Mouse (Mus musculus): Measurements from ENCODE around the gene Rpl3l.
"Not testable (repeated sequence)": the region's sequence is repeated elsewhere in the genome, so short reads cannot be mapped to it uniquely, and the experiment has no call there.

Rpl3l gene

DNA sequence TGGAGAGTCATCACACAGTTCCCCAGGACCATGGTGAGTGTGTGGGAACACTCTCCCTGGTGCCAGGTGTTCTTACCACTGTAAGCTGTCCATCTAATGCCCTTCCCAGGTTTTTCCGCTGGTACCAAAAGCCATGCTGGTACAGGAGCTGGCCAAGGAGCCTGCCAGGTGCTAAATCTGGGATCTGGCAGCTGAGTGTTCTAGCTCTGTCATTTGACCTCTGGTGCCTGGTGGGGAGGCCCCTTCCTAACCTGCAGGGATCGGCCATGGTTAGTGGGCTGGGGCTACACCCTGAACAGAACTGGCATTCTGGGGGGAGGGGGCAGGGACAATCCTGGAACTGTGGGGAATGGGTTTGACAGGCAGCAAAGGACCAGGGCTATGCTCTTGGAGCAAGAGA is at the start of gene Rpl3l:
TSS of gene Rpl3l (plus strand) at position 203 of the 400 bp plus-strand sequence.
- DNase-seq (ENCODE audit: low spot score in 2 of 2): no peak

DNA sequence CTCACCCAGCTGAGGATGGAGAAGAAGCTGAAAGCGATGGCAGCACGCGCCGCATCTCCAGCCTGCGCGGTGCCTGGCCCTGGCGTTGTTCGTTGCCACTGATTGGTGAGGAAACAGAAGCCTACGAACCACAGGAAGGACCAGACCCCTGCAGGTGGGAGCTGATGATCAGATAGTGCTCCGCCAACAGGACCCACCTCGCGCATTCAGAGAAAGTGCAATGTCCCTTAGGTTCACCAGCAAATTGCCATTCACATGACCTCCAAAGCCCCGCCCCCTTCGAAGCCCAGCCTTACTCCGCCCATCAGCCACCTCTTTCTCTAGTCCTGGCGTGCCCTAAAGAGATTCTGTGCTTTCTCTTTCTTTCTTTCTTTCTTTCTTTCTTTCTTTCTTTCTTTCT is 41.1 kb upstream of the Rpl3l start:
- no peak for DNase-seq (ENCODE audit: low spot score in 2 of 2)

DNA sequence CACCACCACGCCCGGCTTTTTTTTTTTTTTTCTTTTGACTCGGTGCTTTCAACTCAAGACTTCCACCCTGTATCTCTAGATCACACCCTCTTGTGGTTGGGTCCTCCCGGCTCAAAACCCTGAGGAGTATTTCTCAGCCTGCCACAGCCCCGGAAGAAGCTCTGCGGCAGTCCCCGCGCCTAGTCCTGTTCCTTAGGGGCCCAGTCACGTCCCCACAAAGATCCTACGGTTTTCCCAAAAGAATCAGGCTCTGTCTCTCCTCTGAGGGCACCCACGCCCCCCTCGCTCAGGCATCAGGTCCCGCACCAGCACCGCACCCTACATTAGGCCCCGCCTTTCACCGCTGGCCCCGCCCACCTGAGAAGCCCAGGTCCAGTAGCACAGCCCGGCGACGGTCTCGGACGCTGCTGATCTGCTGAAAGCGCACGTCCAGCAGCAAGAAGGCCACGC is 40.4 kb upstream of the Rpl3l start:
- DNase-seq (ENCODE audit: low spot score in 2 of 2): peak in 1 of 2 experiments; percentile 62

DNA sequence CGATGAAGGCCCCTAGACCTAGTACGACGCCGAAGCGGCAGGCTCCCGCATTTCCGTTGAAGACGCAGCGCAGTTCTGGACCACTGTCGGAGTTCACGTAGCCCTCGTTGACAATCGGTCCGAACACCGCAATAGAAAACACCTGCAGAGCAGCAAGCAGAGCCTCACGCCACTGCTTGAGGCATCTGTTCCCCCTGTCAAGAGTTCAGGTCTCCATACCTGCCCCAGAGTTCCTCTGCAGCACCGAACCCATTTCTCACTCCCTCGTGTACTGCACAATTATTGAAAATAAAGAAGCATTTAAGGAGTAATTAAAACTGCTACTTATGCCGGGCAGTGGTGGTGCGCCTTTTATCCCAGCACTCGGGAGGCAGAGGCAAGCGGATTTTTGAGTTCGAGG is 40.0 kb upstream of the Rpl3l start:
- DNase-seq (ENCODE audit: low spot score in 2 of 2): no peak

DNA sequence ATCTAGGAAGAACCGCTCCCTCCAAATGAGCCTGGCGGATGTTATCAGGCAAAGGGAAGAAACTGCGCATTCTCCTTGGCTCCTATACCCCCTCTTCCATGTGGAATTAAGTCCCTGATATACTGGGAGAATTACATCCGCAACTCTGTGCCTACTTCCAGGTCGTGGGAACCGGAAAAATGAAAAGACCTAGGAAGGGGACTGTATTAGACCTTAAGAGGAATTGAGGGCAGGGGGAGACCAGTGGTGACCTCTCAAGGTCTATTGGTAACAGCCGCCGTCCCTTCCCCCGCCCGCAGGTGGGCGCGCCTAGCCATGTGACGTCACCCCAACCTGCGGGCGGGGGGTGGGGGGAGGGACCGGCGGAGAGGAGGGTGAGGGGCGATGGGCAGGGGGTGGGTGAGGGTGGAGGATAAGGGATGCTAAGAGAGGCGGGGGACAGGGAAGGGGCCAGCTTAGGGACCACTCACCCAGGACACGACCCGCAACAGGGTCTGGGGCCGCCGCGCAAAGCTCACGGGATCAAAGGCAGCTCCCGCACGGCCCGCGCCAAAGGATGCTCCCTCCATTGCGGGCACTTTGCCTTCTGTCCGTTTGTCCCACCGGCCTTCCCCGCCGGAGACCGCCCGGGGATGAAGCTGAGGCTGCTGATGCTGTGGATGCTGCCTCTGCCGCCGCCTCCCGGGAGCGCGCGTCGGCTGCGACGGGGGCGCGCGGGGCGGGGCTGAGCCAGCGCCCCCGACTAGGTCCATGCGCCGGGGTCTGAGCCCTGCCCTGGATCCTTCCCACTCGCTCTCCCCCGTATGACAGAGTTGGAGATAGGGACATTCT is 38.2 kb upstream of the Rpl3l start, which contains the start of gene Syngr3:
TSS of gene Syngr3 (minus strand) at position 705 of the 831 bp plus-strand sequence.
- no peak for DNase-seq (ENCODE audit: low spot score in 2 of 2)

DNA sequence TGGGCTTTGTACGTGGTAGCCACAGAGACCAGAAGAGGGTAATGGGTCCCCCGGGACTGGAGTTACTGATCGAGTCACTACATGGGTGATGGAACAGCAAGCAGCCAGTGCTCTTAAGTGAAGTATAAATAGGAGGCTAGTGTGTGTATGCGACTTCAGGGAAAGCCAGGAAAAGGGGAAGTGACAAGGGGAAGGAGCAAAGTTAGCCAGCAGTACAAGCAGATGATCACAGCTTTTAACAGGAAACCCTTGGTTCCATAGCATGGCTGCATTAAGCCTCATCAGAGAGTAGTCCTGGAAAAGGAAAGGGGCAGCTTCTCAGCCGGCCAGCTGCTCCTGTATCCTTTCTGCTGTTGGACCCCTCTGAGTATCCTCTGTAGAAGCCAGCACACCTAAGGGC is 35.2 kb upstream of the Rpl3l start:
- DNase-seq (ENCODE audit: low spot score in 2 of 2): no peak

DNA sequence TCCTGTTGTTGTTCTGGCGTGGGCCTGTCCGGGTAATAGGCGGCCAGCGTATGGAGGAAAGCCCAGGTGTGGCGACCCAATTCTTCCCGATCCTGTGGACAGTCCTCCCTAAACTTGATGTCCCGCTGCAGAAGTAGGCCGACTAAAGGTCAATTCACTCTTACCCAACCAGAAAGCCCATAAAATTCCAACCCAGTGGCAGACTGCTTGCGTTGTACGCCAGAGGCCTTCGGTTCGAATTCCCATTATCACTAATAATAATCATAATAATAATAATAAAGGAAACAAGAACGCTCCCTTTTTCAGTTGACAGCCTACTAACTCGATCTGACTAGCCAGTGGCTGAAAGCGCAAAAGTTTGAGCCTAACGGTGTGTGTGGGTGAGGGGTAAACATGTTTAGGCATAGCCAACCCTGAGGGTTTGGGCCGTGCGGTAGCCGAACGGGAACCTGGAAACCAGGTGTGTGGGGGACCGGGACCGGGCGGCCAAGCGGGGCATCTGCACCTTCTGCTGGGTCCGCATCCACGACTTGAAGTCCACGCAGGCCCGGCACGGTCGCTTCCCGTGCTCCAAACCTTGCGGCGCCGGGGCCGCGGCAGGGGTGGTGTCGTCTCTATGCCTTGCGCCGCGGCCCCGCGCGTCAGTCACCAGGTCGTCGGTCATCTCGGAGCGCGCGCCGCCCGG is 32.2 kb upstream of the Rpl3l start:
- DNase-seq (ENCODE audit: low spot score in 2 of 2): peak in 1 of 2 experiments; percentile 27

DNA sequence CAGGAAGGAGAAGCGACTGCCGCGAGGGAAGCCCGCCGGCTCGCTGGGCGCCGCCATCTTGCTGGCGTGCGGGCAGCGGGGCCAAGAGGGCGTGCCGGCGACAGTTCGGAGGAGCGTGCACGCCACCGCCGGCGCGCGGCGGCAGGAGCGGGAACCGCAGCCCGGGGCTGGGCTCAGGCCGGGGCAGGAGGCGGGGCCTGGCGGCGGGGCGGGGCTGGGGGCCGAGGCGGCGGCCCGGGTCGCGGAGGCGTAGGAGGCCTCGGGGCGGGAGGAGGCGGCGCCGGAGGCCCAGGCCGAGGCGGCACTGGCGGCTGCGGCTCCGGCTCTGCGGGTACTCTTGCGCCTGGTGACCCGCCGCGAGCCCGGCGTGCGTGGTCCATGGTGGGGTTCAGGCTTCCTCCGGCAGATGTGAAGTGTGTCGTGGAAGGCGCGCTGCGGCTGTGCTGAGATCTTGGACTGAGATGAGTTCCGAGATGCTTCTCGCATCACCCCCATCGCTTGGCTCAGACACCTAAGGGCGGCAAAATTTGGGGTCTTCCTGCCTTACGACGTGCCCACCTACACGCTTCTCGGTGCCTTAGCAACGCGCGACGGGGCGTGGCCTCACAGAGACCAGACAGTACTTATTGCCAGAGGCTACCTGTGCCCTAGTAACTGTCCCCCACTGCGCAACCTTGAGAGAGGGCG is 31.5 kb upstream of the Rpl3l start, which contains the start of the genes Gfer and Noxo1:
TSS of gene Gfer (minus strand) at position 146 of the 687 bp plus-strand sequence.
TSS of gene Noxo1 (plus strand) at position 224 of the 687 bp plus-strand sequence.
- peak; percentile 83 to 89 for DNase-seq (ENCODE audit: low spot score in 2 of 2)

DNA sequence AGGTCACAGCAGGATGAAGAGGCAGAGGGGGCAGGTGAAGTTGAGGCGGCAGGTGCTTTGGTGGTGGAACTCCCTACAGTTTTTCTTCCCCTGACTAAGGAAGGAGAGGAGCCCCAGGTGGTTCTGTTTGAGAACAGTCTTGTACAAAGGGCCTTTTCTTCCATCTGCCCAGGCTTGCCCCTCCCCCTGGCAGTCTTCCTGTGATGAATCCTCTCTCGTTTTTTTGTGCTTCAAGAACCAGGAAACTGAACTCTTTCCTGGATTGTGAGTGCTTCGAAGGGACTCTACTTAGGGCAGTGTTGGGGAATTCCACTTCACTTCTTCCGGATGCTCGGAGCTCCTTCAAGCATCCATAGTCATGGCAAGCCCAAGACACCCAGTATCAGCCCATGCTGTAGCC is 29.6 kb upstream of the Rpl3l start:
- DNase-seq (ENCODE audit: low spot score in 2 of 2): no peak

DNA sequence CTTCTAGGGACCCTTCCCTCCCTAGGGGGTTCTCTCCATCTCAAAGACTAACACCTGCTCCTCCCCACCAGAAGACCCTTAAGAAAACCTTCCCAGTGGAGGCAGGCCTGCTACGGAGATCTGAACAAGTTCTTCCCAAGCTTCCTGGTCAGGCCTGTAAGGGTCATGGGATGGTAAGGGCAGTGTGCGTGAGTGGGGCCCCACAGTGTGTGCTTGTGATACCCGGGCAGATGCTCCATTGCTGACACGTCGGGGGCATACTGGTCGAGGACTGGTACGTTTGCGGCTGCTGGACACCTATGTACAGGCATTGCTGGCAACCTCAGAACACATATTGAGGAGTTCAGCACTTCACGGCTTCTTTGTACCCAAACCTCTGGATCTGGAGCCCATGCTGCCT is 28.9 kb upstream of the Rpl3l start:
- DNase-seq (ENCODE audit: low spot score in 2 of 2): no peak

DNA sequence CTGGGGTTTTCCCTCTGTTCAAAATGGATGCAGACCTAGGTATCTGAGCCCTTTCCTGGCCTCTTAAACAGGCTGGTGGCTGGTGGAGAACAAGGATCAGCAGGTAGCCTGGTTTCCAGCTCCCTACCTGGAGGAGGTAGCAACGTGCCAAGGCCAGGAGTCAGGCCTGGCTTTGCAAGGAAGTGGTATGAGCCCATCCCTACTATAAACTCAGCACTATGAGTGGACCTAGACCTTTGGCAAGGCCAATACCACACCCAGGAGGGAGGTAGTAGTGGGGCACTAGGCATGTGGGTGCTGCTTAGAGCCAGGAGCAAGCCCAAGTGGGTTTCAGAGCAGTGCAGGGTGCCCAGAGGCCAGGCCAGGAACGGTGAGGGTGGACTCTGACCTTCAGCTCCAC is 28.1 kb upstream of the Rpl3l start:
- no peak for DNase-seq (ENCODE audit: low spot score in 2 of 2)

DNA sequence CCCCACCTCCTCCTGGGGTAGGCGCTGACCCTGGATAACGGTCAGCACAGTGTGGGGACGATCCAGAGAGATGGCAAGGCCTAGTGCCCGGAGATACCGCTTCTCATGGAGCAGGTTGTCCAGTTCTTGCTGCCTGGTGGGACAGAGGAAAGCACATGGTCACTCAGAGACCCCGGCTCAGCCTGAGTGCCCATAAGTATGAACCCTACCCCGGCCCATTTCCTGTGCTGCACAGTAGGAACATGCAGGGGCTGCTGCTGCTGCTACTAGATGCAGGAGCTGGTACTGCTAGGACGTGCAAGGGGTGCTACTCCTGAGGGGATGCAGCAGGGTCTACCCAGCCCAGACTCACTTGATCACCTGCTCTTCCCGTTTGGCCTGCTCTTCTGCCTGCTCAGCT is 26.4 kb upstream of the Rpl3l start:
- no peak for DNase-seq (ENCODE audit: low spot score in 2 of 2)

DNA sequence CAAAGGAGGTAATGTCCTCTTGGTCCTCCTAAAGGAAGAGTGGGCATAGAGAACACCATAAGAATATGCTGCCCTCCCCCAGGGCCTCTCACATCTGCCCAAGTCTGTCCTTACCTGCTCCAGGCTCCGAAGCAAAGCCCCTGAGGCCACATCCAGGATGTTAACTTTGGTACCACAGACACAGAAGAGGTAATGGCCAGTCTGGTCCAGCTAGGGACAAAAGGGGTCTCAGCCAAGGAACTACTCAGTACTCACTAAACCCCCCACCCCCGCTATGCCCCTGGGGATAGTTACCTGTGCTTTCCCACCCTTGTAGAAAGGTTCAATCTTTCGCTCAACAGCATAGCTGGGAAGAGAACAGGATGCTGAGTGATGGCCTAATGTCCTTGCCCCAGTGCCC is 21.8 kb upstream of the Rpl3l start:
- DNase-seq (ENCODE audit: low spot score in 2 of 2): no peak

DNA sequence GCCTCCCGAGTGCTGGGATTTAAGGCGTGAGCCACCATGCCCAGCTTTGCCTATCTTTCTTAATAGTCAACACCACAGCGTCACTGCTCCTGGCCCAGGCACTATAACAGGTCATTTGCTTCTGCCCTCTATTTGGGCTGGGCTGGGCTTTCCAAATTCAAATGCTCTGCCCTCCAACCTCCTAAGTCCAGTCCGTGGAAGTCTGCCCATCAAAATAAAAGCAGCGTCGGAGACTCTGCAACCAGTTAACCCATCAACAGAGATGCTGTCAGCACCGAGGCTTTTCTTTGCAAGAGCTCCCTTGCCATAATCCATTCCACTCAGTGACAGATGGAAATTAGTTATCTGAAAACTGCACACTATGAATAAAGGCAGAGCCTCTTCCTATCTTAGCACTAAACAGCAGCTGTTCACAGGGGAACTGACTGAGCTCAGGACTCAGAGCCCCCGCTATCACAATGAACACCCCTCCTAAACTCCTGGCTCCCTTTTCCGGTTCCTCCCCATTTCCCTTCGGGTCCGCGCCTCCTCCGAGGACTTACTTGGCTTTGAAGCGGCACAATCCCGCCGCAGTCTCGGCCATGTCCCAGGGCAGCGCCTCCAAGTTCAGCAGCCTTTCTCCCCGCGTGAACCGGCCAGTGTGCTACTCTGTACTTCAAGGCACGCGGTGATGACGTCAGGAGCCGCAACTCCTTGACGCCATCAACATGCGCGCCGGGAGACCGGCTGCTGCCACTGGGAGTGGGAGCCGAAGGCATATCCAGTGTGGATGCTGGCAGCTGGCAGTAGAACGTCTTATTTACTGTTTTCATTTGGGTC is 20.4 kb upstream of the Rpl3l start, which contains the start of gene Tbl3:
TSS of gene Tbl3 (minus strand) at position 679 of the 819 bp plus-strand sequence.
- DNase-seq (ENCODE audit: low spot score in 2 of 2): peak; percentile 88 to 92

DNA sequence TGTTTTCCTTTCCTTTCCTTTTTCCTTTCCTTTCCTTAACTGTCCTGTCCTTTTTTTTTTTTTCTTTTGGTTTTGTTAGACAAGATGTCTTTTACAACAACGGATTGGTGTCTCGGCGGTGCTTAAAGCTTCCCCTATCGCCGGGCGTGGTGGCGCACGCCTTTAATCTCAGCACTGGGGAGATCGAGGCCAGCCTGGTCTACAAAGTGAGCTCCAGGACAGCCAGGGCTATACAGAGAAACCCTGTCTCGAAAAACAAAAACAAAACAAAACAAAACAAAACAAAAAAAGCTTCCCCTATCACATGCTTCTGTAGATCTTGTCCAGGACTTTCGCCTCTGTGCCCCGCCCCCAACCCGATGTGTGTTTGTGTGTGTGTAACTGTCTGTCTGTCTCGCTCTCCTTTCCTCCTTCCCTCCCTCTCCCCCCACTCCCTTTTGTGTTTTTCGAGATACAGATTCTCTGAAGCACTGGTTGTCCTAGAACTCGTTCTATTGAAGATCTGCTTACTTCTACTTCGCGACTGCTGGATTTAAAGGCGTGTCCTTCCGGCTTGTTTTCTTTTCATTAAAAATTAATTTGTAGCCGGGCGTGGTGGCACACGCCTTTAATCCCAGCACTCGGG is 19.7 kb upstream of the Rpl3l start:
- DNase-seq (ENCODE audit: low spot score in 2 of 2): no peak

DNA sequence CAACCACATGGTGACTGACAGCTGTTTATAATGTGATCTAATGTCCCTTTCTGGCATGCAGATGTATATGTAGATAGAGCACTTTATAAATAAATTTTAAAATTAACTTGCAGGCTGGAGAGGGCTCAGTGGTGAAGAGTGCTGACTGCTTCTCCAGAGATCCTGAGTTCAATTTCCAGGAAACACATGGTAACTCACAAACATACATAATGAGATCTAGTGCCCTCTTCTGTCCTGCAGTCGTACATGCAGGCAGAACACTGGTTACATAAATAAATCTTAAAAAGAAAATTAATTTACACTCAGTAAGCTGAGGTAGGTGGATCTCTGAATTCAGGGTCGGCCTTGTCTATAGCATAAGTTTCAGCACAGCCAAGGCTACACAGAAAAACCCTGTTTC is 19.0 kb upstream of the Rpl3l start:
- DNase-seq (ENCODE audit: low spot score in 2 of 2): no peak

DNA sequence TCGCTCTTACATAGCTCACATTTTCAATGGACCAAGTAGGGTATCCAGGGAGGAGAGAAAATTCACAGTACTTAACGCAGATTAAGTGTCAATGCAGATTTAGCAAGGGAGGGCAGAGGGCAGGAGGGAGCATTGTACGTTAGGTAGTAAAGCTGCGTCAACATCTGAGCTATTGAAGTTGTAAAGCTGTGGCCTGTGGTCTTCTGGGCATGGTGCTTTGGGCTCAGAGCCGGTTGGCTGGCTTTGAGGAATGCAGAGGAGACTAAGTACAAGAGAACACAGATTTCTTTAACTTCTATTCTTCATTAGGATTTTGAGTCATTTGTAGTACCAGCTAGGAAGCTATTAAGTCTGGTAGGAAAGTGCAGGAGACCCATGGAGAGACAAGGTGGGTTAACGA is 12.1 kb upstream of the Rpl3l start:
- no peak for DNase-seq (ENCODE audit: low spot score in 2 of 2)

DNA sequence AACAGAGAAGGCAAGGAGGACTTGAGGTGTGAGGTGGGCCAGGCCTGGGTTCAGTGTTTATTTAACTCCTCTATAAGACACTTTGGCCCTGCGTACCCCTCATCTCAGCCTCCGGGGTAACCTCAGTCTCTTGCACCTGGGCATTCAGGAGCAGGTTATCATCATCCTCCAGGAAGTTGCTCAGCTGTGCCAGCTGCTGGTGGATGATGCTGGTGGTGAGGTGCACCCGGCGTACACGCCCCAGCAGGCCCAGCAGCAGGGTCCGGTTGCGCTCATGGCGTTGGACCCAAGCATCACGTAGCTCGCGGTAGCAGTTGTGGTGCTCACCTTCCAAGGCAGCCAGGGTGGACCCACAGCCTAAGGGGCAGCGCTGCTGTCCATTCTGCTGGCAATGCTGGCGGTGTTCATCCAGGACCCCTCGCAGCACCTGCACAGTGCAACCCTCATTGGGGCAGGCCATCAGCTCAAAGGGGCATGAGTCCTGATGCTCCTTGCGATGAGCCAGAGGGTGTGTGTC is 11.4 kb upstream of the Rpl3l start:
- no peak for DNase-seq (ENCODE audit: low spot score in 2 of 2)

DNA sequence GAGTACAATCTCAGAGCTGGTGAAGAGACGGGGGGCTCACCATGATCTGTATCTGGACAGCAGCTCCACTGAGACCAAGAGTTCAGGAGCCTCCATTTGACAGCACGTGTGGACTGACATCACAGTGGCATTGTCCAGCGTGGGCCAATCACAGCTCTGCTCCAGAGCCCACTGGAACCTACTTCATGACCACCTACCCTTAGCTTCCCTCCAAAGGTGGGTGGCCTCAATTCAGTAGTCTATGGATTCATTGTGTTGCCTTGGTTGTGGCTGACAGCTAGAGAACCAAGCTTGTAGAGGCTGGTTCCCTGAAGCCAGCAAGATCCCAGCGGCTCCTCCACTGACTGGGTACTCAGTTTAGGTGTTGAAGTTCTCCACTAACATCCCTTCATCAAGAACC is 9.7 kb upstream of the Rpl3l start, which contains the start of the genes Rnf151 and Rps2:
TSS of gene Rnf151 (minus strand) at position 121 of the 400 bp plus-strand sequence.
TSS of gene Rps2 (plus strand) at position 174 of the 400 bp plus-strand sequence.
- DNase-seq (ENCODE audit: low spot score in 2 of 2): no peak

DNA sequence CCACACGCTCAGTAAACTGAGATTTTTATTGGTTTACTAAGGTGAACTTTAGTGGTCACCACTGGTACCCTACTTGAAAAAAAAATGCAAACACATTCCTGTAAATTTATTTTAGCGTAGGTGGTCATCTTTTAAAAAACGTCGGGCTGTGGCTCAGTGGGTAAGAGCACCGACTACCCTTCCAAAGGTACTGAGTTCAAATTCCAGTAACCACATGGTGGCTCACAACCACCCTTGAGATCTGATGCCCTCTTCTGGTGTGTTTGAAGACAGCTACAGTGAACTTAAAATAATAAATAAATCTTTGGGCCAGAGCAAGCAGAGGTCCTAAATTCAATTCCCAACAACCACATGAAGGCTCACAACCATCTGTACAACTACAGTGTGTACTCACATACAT is 8.7 kb upstream of the Rpl3l start:
- DNase-seq (ENCODE audit: low spot score in 2 of 2): not testable (repeated sequence)

All from urinary bladder, postnatal 36 days (tissue).